ENCODE assay signal across 7 mouse cellular contexts in genomic region chr4:32238921-32239748, GRCm38 (mm10). TPM values are rescaled to one million over a fixed set of nuclear protein-coding genes. Genes with fewer than 3 reads are reported as not detected.
DNase-seq lines count a peak whose midpoint lies in the region; ATAC-seq and TF ChIP-seq lines count a peak whose summit lies in the region.

No protein-coding gene starts in this region.

- H3K36me3 ChIP-seq in intestine, embryonic 14.5 days (ENCODE audit: control insufficient read depth, insufficient read depth, low read length): no peaks in the 10 kb centered on the region
- no peaks in the 10 kb centered on the region for H3K36me3 ChIP-seq in limb, embryonic 14.5 days (ENCODE audit: control insufficient read depth, insufficient read depth, low read length)
- no peaks in the 10 kb centered on the region for H3K36me3 ChIP-seq in midbrain, embryonic 15.5 days (replicated peaks)
- H3K36me3 ChIP-seq in spleen, adult 2 months (ENCODE audit: control insufficient read depth, insufficient read depth, low read length): peaks cover 4% of the 10 kb centered on the region; the same call in 1 of the 2 replicates

- H3K4me3 ChIP-seq in intestine, embryonic 14.5 days (ENCODE audit: low read depth, low read length): peak overlapping the region; percentile 75
- peak overlapping the region; percentile 85 for H3K4me3 ChIP-seq in limb, embryonic 14.5 days (replicated peaks; ENCODE audit: low read length)
- H3K4me3 ChIP-seq in midbrain, embryonic 15.5 days: peak overlapping the region; percentile 98
- peak overlapping the region; percentile 93 for H3K4me3 ChIP-seq in spleen, adult 2 months (ENCODE audit: extremely low read depth, insufficient read depth, insufficient read length)

- intact Hi-C loops in gastrocnemius, postnatal 36 days (cut with DNase I): loop anchor here (2.0 to 5.0 kb wide), 3 partner anchors 87 to 298 kb away; no protein-coding TSS in a partner anchor

- under 1% methylated on average over 75 of the region's 100 CpGs for WGBS in intestine, embryonic 14.5 days
- WGBS in limb, embryonic 14.5 days: 1% methylated on average over 29 of the region's 100 CpGs
- WGBS in midbrain, embryonic 15.5 days: under 1% methylated on average over 82 of the region's 100 CpGs
- WGBS in spleen, adult 2 months: 1% methylated on average over 96 of the region's 100 CpGs

- peak; percentile 69 to 88 for DNase-seq in adrenal gland, adult (ENCODE audit: inconsistent age in 2 of 2, low spot score in 1 of 2)
- DNase-seq in gastrocnemius, postnatal 36 days: peak; percentile 65 to 69
- peak; percentile 85 for DNase-seq in intestine, embryonic 14.5 days (ENCODE audit: low spot score)
- DNase-seq in limb, embryonic 14.5 days (ENCODE audit: low spot score): peak; percentile 57
- peak in 1 of 2 experiments; percentile 67 for DNase-seq in spleen, adult 2 months (ENCODE audit: low read depth in 1 of 2, low spot score in 2 of 2)

- H3K9ac ChIP-seq in intestine, embryonic 14.5 days (ENCODE audit: low read length): peak overlapping the region; percentile 89
- peak overlapping the region; percentile 90 for H3K9ac ChIP-seq in limb, embryonic 14.5 days (ENCODE audit: low read depth, low read length, severe bottlenecking)
- peak overlapping the region; percentile 95 for H3K9ac ChIP-seq in midbrain, embryonic 15.5 days

- H3K4me1 ChIP-seq in intestine, embryonic 14.5 days (replicated peaks; ENCODE audit: control insufficient read depth, insufficient read depth, low read length): peaks cover 29% of the 10 kb centered on the region
- H3K4me1 ChIP-seq in limb, embryonic 14.5 days (ENCODE audit: control insufficient read depth, insufficient read depth, low read length): peaks cover 39% of the 10 kb centered on the region
- H3K4me1 ChIP-seq in midbrain, embryonic 15.5 days: peaks cover 44% of the 10 kb centered on the region
- H3K4me1 ChIP-seq in spleen, adult 2 months (ENCODE audit: control insufficient read depth, insufficient read depth, insufficient read length): peaks cover 14% of the 10 kb centered on the region

- no peak for TF ChIP-seq POLR2A in limb, embryonic 14.5 days (IDR thresholded peaks at IDR 0.05; ENCODE audit: borderline replicate concordance, extremely low read depth, insufficient read depth, insufficient read length)
- peak; percentile 30; the same call in 1 of the 2 replicates for TF ChIP-seq POLR2A in spleen, adult 2 months (IDR thresholded peaks at IDR 0.05; ENCODE audit: low read depth, low read length)

- ATAC-seq in common myeloid progenitor, adult 5-6 weeks (replicated peaks; ENCODE audit: low read depth, poor library complexity, severe bottlenecking): peak; percentile 22; the same call in 1 of the 2 replicates
- peak; percentile 67 for ATAC-seq in intestine, embryonic 14.5 days (replicated peaks; ENCODE audit: low FRiP score, low TSS enrichment, low read depth)
- peak; percentile 71 for ATAC-seq in limb, embryonic 14.5 days (ENCODE audit: low FRiP score, low read depth)
- peak; percentile 83 for ATAC-seq in midbrain, embryonic 15.5 days (replicated peaks)

- no peak for TF ChIP-seq CTCF in spleen, adult 2 months (IDR thresholded peaks at IDR 0.05; ENCODE audit: extremely low read depth, insufficient read depth, insufficient read length, insufficient replicate concordance)

- no peaks in the 10 kb centered on the region for H3K9me3 ChIP-seq in intestine, embryonic 14.5 days (ENCODE audit: control insufficient read depth, low read length)
- H3K9me3 ChIP-seq in limb, embryonic 14.5 days (ENCODE audit: control insufficient read depth, low read length): no peaks in the 10 kb centered on the region
- no peaks in the 10 kb centered on the region for H3K9me3 ChIP-seq in midbrain, embryonic 15.5 days

- H3K27ac ChIP-seq in intestine, embryonic 14.5 days (ENCODE audit: low read depth): peak overlapping the region; percentile 95
- peak overlapping the region; percentile 94 for H3K27ac ChIP-seq in limb, embryonic 14.5 days (replicated peaks; ENCODE audit: low read depth, low read length)
- peak overlapping the region; percentile 97 for H3K27ac ChIP-seq in midbrain, embryonic 15.5 days
- H3K27ac ChIP-seq in spleen, adult 2 months (ENCODE audit: insufficient read depth, low read length): peak overlapping the region; percentile 96

- peak overlapping the region; percentile 85 for H3K4me2 ChIP-seq in intestine, embryonic 14.5 days (ENCODE audit: low read length)
- peak overlapping the region; percentile 73 for H3K4me2 ChIP-seq in limb, embryonic 14.5 days (replicated peaks; ENCODE audit: low read depth, low read length, severe bottlenecking)
- H3K4me2 ChIP-seq in midbrain, embryonic 15.5 days: peak overlapping the region; percentile 87

- no peaks in the 10 kb centered on the region for H3K27me3 ChIP-seq in intestine, embryonic 14.5 days (replicated peaks; ENCODE audit: control insufficient read depth, insufficient read depth, low read length)
- no peaks in the 10 kb centered on the region for H3K27me3 ChIP-seq in limb, embryonic 14.5 days (ENCODE audit: control insufficient read depth, insufficient read depth, low read length)
- no peaks in the 10 kb centered on the region for H3K27me3 ChIP-seq in midbrain, embryonic 15.5 days (replicated peaks)
- H3K27me3 ChIP-seq in spleen, adult 2 months (ENCODE audit: control insufficient read depth, insufficient read depth, low read length): no peaks in the 10 kb centered on the region

RNA-seq across cellular contexts. Expression of gene Bach2, which starts 0.5 kb away (rescaled TPM):
- total RNA-seq in common myeloid progenitor, adult 5-6 weeks (2017): 1.6 and 8.9 TPM in 2 replicates
- 1 to 10 TPM; 2.1 to 3.9 TPM for total RNA-seq in gastrocnemius, postnatal 36 days (2021)
- polyA plus RNA-seq in intestine, embryonic 14.5 days (2014; fragmentation: Nextera tagmentation; extraction: Ambion mirVana): 6.7 and 8.4 TPM in 2 replicates
- 6.0 and 7.5 TPM in 2 replicates for polyA plus RNA-seq in limb, embryonic 14.5 days (2012; rRNA removed)
- polyA plus RNA-seq in limb, embryonic 14.5 days (2014; fragmentation: Nextera tagmentation; extraction: Ambion mirVana): 9.6 and 11.0 TPM in 2 replicates
- 22.3 and 25.3 TPM in 2 replicates for polyA plus RNA-seq in midbrain, embryonic 15.5 days (2015; fragmentation: Nextera tagmentation; extraction: Ambion mirVana)
- polyA plus RNA-seq in spleen, adult 2 months (2012; rRNA removed): 14.1 and 16.5 TPM in 2 replicates

Comparison
In these comparisons a context has a peak if more than half of its experiments do, and no peak if none do; other contexts are left out.
1. ATAC-seq: peak in every context shown above with its lines; median percentile 83 in midbrain, embryonic 15.5 days; 71 in limb, embryonic 14.5 days; 67 in intestine, embryonic 14.5 days; 22 in common myeloid progenitor, adult 5-6 weeks.